Mouse (Mus musculus): Measurements from ENCODE around the gene Spocd1.

GRCm38 (mm10) chr4:129903577-129903976, 25.5 kb upstream of the Spocd1 start:
- TF ChIP-seq EP300 (IDR thresholded peaks at IDR 0.05; ENCODE audit: insufficient read depth, low read depth, low read length) (no peak), CTCF (IDR thresholded peaks at IDR 0.05; ENCODE audit: low read depth, low read length) (no peak)

All from ES-Bruce4 (cell line).